Mouse (Mus musculus) naive thymus-derived CD4-positive, alpha-beta T cell, adult 2 months (primary cell): ENCODE results near the gene Ptbp3.

ENCODE experiments used
- DNase-seq: peaks from one replicate; pipeline ENCODE4 v3.0.0-alpha.2; 2011; ENCODE audit warnings: low read depth

The Ptbp3 gene

GRCm38 (mm10) chr4:59491097-59491496, 58.1 kb downstream of the Ptbp3 start:
- DNase-seq = no peak

GRCm38 (mm10) chr4:59471306-59471705, 77.9 kb downstream of the Ptbp3 start:
- DNase-seq = no peak

GRCm38 (mm10) chr4:59465449-59465848, 83.7 kb downstream of the Ptbp3 start:
- DNase-seq = no peak

GRCm38 (mm10) chr4:59464661-59465060, 84.5 kb downstream of the Ptbp3 start:
- DNase-seq = no peak

DNA sequence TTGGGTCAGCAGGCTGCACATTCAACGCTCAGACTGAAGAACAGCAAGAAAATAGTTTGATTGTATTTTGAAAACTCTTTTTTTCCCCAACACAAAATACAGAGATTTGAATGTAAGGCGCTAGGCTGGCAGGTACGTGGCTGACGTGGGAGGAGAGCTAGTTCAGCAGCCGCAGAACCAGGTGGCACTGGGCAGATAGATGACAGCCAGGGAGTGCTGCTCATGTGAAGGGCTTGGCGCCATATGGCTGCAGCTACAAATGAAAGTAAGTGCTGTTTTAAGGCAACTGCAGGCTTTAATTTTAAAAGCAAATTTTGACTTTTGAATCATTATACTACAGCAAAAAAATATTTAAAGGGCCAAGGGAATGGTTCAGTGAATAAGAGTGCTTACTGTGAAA, 86.7 kb downstream of the Ptbp3 start:
- DNase-seq = no peak

GRCm38 (mm10) chr4:59461116-59461727, 87.9 kb downstream of the Ptbp3 start:
- DNase-seq = no peak

- DNase-seq = no peak
These were observed 89.8 kb downstream of the Ptbp3 start for GRCm38 (mm10) chr4:59459216-59459955.

- no peak for DNase-seq
These were observed 91.2 kb downstream of the Ptbp3 start for GRCm38 (mm10) chr4:59457941-59458340.

- no peak for DNase-seq
These were observed 92.1 kb downstream of the Ptbp3 start for GRCm38 (mm10) chr4:59457091-59457490.

GRCm38 (mm10) chr4:59455465-59455864, 93.7 kb downstream of the Ptbp3 start:
- no peak for DNase-seq

DNA sequence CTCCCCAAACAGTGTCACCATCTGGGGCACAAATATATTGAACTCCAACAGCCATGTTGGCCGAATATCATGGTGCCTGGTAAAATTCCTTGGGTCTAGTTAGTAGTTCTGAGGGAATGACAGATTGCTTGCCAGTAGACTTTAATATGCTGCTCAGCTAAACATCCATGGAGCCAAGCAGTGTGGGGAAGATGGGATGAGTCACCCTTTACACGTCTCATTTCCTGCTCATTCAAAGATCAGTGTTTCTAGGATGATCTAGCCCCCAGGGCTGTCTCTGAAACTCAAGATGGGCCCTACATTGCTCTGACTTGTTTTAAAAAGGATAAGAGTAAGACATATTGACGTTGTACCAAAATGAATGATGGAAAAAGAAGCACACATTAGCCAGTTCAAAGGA, 95.1 kb downstream of the Ptbp3 start:
- no peak for DNase-seq

- DNase-seq = no peak
These were observed 96.6 kb downstream of the Ptbp3 start for GRCm38 (mm10) chr4:59452503-59452933.

- no peak for DNase-seq
These were observed 98.3 kb downstream of the Ptbp3 start for GRCm38 (mm10) chr4:59450906-59451305.

DNA sequence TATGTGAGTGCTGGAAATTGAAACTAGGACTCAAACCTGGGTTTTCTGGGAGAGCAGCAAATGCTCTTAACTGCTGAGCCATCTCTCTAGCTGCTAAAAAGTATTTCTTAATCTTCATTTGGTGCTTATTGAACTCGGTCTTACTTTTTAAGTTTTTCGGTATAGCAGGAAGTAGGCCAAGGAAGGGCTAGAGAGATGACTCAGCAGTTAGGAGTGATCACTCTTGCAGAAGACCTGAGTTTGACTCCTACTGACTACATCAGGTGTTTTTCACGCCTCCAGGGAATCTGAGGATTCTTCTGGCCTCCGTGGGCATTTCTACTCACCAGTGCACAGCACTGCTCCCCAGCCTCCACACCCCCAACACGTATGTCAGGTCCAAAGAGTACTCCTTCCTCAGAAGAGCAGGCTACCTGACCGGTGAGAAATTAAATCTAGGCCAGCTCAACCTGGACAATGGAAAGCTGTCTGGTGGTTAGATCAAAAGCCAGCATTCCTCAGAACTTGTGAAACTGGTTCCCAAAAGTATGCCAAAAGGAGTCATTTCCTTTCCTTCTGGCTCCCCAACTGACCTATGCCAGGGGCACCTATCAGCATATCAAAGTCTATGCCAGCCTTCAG, 98.8 kb downstream of the Ptbp3 start:
- no peak for DNase-seq

DNA sequence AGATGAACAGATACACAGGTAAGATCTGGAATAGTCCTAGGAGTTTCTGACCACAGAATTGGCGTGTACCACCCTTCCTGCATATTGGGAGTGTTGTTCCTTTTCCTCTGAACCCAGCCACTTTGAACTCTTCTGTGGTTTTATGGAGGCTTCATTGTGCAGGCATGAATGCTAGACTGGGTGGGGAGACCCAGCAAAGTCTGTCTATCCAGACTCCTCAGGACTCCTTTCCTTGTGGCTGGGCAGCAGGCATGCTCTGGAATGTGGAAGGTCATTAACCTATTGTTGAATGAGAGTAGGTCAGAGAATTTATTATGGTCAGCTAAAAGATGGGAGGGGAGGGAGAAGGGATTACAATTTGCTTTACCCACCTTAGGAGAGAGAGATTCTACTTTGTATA, 101.9 kb downstream of the Ptbp3 start:
- no peak for DNase-seq

GRCm38 (mm10) chr4:59445516-59445915, 103.6 kb downstream of the Ptbp3 start:
- DNase-seq = no peak

DNA sequence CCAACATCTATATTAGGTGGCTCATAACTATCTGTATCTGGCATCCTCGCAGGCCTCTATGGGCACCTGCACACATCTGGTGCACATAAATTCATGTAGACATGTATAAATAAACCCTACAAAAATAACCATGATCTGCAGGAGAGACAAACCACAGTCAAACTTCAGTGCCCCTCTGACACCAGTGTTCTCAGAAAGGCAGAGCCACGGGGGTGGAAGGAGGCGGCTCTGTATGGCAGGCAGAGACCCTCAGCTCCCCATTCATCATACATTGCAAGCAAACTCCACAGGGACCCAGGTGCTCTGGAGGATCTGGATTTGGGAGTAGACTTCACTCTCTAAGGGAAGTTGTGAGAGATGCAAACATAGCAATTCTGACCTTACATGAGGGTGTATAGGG, 104.2 kb downstream of the Ptbp3 start:
- DNase-seq = no peak

GRCm38 (mm10) chr4:59444085-59444484, 105.1 kb downstream of the Ptbp3 start:
- no peak for DNase-seq

GRCm38 (mm10) chr4:59441265-59441664, 107.9 kb downstream of the Ptbp3 start:
- no peak for DNase-seq

DNA sequence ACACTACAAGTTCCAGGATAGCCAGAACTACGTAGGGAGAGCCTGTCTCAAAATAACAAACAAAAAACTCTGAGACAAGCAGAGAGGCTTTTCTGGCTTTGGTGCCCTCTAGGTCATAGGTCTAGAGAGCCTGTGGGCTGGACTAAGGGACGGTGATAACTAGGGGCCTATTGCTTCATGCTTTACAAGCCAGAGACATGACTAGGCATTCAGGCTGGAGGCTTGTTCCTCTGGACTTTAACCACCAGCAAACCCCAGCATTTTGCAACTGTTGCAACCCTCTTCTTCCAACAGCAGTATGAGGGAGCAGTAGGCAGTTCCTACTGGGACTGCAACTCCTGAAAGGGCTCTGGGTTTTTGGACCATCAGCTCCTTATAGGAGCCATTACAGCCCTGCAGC, 109.2 kb downstream of the Ptbp3 start:
- DNase-seq = no peak

GRCm38 (mm10) chr4:59439041-59439440, 110.1 kb downstream of the Ptbp3 start:
- DNase-seq = no peak

GRCm38 (mm10) chr4:59437990-59438854, 110.9 kb downstream of the Ptbp3 start, which contains the start of gene Susd1:
TSS of gene Susd1 (minus strand) at chr4:59438633.
- peak; percentile 67 for DNase-seq
